Mouse (Mus musculus) adrenal gland, adult (tissue): ENCODE data around the gene Agtrap.
A peak's percentile ranks its signal among the peaks of the same experiment; 100 is the strongest.

Experiments
- DNase-seq, 2 experiments: peaks; one replicate each; pipeline ENCODE4 v3.0.0; 2022 to 2023; ENCODE audit warnings: low spot score in 1 of 2; ENCODE audit not compliant: inconsistent age in 2 of 2

Agtrap gene

GRCm38 (mm10) chr4:148107621-148108291 lies 19.9 kb upstream of the Agtrap start:
- peak in 1 of 2 experiments; percentile 54 for DNase-seq

GRCm38 (mm10) chr4:148104146-148104545 lies 16.3 kb upstream of the Agtrap start:
- peak in 1 of 2 experiments; percentile 43 for DNase-seq

GRCm38 (mm10) chr4:148101801-148102527 lies 14.1 kb upstream of the Agtrap start:
- DNase-seq, result peak; percentile 73 to 87

- DNase-seq, result peak in 1 of 2 experiments; percentile 53
Measured at GRCm38 (mm10) chr4:148098666-148099065, 10.8 kb upstream of the Agtrap start.

- no peak for DNase-seq
Measured at GRCm38 (mm10) chr4:148097936-148098335, 10.1 kb upstream of the Agtrap start.

- no peak for DNase-seq
Measured at GRCm38 (mm10) chr4:148095081-148095480, 7.2 kb upstream of the Agtrap start.

- DNase-seq, result peak in 1 of 2 experiments; percentile 37
Measured at GRCm38 (mm10) chr4:148094161-148094560, 6.3 kb upstream of the Agtrap start.

GRCm38 (mm10) chr4:148092551-148093271 lies 4.9 kb upstream of the Agtrap start:
- peak; percentile 81 to 88 for DNase-seq

GRCm38 (mm10) chr4:148091181-148091580 lies 3.4 kb upstream of the Agtrap start:
- no peak for DNase-seq

GRCm38 (mm10) chr4:148089166-148089565 lies 1.3 kb upstream of the Agtrap start:
- no peak for DNase-seq

GRCm38 (mm10) chr4:148087091-148087906 lies 532 bp downstream of the Agtrap start:
- peak; percentile 69 to 89 for DNase-seq

- DNase-seq, result peak; percentile 73 to 89
Measured at GRCm38 (mm10) chr4:148085907-148086305, 1.9 kb downstream of the Agtrap start.

GRCm38 (mm10) chr4:148085131-148085906 lies 2.5 kb downstream of the Agtrap start:
- peak; percentile 60 to 80 for DNase-seq

GRCm38 (mm10) chr4:148084261-148084714 lies 3.5 kb downstream of the Agtrap start:
- DNase-seq, result peak in 1 of 2 experiments; percentile 72

GRCm38 (mm10) chr4:148083176-148083899 lies 4.5 kb downstream of the Agtrap start:
- peak; percentile 57 to 68 for DNase-seq

GRCm38 (mm10) chr4:148082257-148083044 lies 5.4 kb downstream of the Agtrap start:
- peak; percentile 59 to 78 for DNase-seq

GRCm38 (mm10) chr4:148081201-148081600 lies 6.6 kb downstream of the Agtrap start:
- DNase-seq, result peak in 1 of 2 experiments; percentile 26

- DNase-seq, result peak in 1 of 2 experiments; percentile 24
Measured at GRCm38 (mm10) chr4:148080597-148080973, 7.2 kb downstream of the Agtrap start.
